Mouse (Mus musculus): ENCODE results near the gene Dnajc19.

GRCm38 (mm10) chr3:34081929-34082328, 808 bp upstream of the Dnajc19 start:
- TF ChIP-seq CTCF (IDR thresholded peaks at IDR 0.05; ENCODE audit: borderline replicate concordance, insufficient read depth, low read depth, low read length), result no peak
- TF ChIP-seq POLR2A (IDR thresholded peaks at IDR 0.05; ENCODE audit: borderline replicate concordance, insufficient read depth, low read length), result no peak
